Mouse (Mus musculus) adipose tissue, adult 10 weeks (tissue): ENCODE measurements around the gene 1700028K03Rik. TPM values are rescaled to one million over a fixed set of nuclear protein-coding genes. Genes with fewer than 3 reads are reported as not detected.

Experiments
- polyA plus RNA-seq: library from polyadenylated mRNA; stranded (reverse); fragments of 350-450 nt; fragmentation: Illumina TruSeq; extraction: RNeasy Lipid Tissue Mini Kit (QIAGEN cat#74804); gene quantifications from one replicate; pipeline ENCODE4 v1.2.3, GENCODE M21; 2014; ENCODE audit warnings: low read depth, low replicate concordance

Gene 1700028K03Rik
- not detected for polyA plus RNA-seq

DNA sequence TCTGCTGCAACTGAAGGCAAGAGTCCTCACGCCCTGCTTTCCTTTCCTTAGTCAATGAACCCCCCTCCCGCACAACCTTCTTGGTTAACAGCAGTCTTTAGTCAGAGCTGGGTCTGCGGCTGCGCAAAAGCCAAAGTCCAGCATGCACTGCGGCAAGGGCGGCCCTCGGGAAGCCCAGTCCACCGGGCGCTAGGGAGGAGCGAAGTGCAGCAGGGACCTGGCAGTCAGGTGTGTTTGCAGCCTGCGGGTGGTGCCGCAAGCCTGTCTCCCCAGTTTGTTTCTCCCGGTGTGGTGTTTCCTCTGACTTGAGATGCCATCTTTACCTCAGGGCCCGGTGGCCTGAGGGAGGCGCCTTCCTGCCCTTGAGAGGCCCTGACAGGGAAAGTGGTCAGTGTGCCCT lies at the start of gene 1700028K03Rik:
TSS of gene 1700028K03Rik (plus strand) at position 129 of the 400 bp plus-strand sequence.

DNA sequence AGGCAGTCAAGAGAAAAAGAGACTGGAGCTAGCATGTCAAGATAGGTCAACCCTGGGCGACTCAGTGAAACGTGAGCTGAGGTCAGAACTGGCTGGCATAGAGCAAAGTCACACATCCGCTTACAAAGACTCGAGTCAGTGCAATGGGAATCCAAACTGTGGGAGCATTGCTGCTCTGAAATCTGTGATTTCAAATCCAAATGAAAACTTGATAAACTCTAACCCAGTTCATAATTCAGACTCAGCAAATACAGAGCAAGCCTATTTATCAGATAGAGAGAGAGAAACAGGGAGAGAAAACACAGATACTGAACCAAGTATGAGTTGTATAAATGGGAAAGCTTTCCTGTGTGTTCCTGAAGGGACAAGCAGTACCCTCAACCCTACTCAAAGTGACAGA lies 27.2 kb upstream of the 1700028K03Rik start, which contains the start of gene Gm42669:
TSS of gene Gm42669 (plus strand) at position 301 of the 400 bp plus-strand sequence.

DNA sequence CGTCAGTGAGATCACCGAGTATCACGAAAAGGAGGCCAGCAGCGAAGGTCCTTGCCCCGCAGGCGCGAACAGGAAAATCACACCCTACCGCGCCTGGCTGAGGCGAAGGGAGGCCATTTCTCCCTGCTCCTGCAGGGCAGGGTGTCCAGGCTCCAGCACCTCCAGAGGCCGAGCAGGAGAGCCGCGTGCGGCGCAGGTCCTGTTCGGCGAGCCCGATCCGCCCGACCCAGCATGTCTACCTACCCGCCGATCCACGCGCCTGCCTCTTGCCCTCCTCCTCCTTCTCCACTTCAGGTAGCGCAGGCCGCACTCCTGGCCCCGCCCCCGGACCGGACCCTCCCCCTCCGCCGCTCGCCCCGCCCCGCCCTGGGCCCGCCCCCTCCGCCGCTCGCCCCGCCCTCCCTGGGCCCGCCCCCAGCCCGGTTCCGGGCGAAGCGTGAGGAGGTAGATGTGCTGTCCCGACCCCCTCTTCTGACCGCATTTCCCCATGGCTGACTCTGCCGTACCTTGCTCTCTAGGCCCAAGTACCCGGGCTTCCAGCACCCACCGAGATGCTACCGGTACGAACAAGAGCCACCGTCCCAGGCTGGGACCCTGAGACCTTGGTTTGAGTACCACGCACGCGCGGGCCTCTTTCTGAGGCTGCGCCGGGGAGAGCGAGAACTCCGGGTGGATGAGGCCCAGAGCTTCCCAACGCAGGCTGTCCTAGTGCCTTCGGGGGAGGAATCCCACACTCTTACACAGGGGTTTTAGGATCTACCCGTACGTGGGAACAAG lies 63.0 kb downstream of the 1700028K03Rik start, which contains the start of the genes Rpap2 and Glmn:
TSS of gene Rpap2 (plus strand) at position 73 of the 777 bp plus-strand sequence.
TSS of gene Glmn (minus strand) at position 588 of the 777 bp plus-strand sequence.

Other genes with a start within 250 kb of the 1700028K03Rik start
- gene Tgfbr3, start 245.1 kb upstream of the 1700028K03Rik start, polyA plus RNA-seq: 28.6 TPM
- gene Brdt, start 203.6 kb upstream of the 1700028K03Rik start, polyA plus RNA-seq: 4.5 TPM
- gene Ephx4, start 132.0 kb upstream of the 1700028K03Rik start, polyA plus RNA-seq: 1.4 TPM
- gene Lpcat2b, start 103.2 kb upstream of the 1700028K03Rik start, polyA plus RNA-seq: 2.5 TPM
- gene Btbd8, start 96.7 kb upstream of the 1700028K03Rik start, polyA plus RNA-seq: 5.2 TPM
- 0.12 TPM for gene Gm42669, start 27.1 kb upstream of the 1700028K03Rik start, polyA plus RNA-seq
- 10.5 TPM for gene Rpap2, start 62.7 kb downstream of the 1700028K03Rik start, polyA plus RNA-seq
- gene Glmn, start 63.2 kb downstream of the 1700028K03Rik start, polyA plus RNA-seq: 8.4 TPM
- gene Gfi1, start 191.3 kb downstream of the 1700028K03Rik start, polyA plus RNA-seq: 0.25 TPM